Mouse (Mus musculus): ENCODE data around the gene Ciao2b. TPM values are rescaled to one million over a fixed set of nuclear protein-coding genes. Genes with fewer than 3 reads are reported as not detected.

Gene Ciao2b
- polyA plus RNA-seq, 1 experiment from 2014 or later = 98.6 TPM

GRCm38 (mm10) chr8:104609222-104609621 lies 32.5 kb downstream of the Ciao2b start:
- WGBS = 73% methylated on average over 8 of the region's 8 CpGs
- Histone ChIP-seq H3K36me3 (replicated peaks) (no peaks in the 10 kb centered on the region), H3K4me3 (no peak overlapping the region), H3K9me3 (no peaks in the 10 kb centered on the region), H3K27ac (replicated peaks) (no peak overlapping the region), H3K4me1 (peaks cover 9% of the 10 kb centered on the region; the same call in 1 of the 2 replicates), H3K27me3 (replicated peaks; ENCODE audit: low read depth, poor library complexity, severe bottlenecking) (no peaks in the 10 kb centered on the region; the same call in 1 of the 2 replicates)
- no peak for DNase-seq (ENCODE audit: low spot score)

- Histone ChIP-seq H3K4me3 (no peak overlapping the region), H3K9me3 (no peaks in the 10 kb centered on the region), H3K36me3 (replicated peaks) (no peaks in the 10 kb centered on the region), H3K27me3 (replicated peaks; ENCODE audit: low read depth, poor library complexity, severe bottlenecking) (no peaks in the 10 kb centered on the region; the same call in 1 of the 2 replicates), H3K27ac (replicated peaks) (no peak overlapping the region), H3K4me1 (peaks cover 12% of the 10 kb centered on the region)
- no peak for DNase-seq (ENCODE audit: low spot score)
- 86% methylated on average over 2 of the region's 2 CpGs for WGBS
Measured at GRCm38 (mm10) chr8:104607944-104608343, 33.8 kb downstream of the Ciao2b start.

GRCm38 (mm10) chr8:104606329-104606728 lies 35.4 kb downstream of the Ciao2b start:
- no peak overlapping the region for H3K27ac ChIP-seq (replicated peaks)
- H3K36me3 ChIP-seq (replicated peaks) = no peaks in the 10 kb centered on the region
- H3K4me3 ChIP-seq = no peak overlapping the region
- peaks cover 2% of the 10 kb centered on the region for H3K27me3 ChIP-seq (replicated peaks; ENCODE audit: low read depth, poor library complexity, severe bottlenecking)
- DNase-seq (ENCODE audit: low spot score) = peak; percentile 16
- peaks cover 27% of the 10 kb centered on the region for H3K4me1 ChIP-seq
- no peaks in the 10 kb centered on the region for H3K9me3 ChIP-seq
- 53% methylated on average over 6 of the region's 6 CpGs for WGBS

- Histone ChIP-seq H3K4me3 (no peak overlapping the region), H3K36me3 (replicated peaks) (no peaks in the 10 kb centered on the region), H3K4me1 (peaks cover 27% of the 10 kb centered on the region), H3K9me3 (no peaks in the 10 kb centered on the region), H3K27ac (replicated peaks) (no peak overlapping the region), H3K27me3 (replicated peaks; ENCODE audit: low read depth, poor library complexity, severe bottlenecking) (peaks cover 5% of the 10 kb centered on the region)
- 76% methylated on average over 4 of the region's 4 CpGs for WGBS
- DNase-seq (ENCODE audit: low spot score) = no peak
Measured at GRCm38 (mm10) chr8:104603245-104603593, 38.5 kb downstream of the Ciao2b start.

- peak; percentile 90 for DNase-seq (ENCODE audit: low spot score)
- WGBS = 20% methylated on average over 21 of the region's 21 CpGs
- Histone ChIP-seq H3K4me3 (peak overlapping the region; percentile 45), H3K9me3 (no peaks in the 10 kb centered on the region), H3K27me3 (replicated peaks; ENCODE audit: low read depth, poor library complexity, severe bottlenecking) (peaks cover 5% of the 10 kb centered on the region), H3K36me3 (replicated peaks) (peaks cover 3% of the 10 kb centered on the region; the same call in 1 of the 2 replicates), H3K27ac (replicated peaks) (no peak overlapping the region), H3K4me1 (peaks cover 27% of the 10 kb centered on the region)
Measured at GRCm38 (mm10) chr8:104602468-104603244, 39.1 kb downstream of the Ciao2b start.

GRCm38 (mm10) chr8:104601941-104602371 lies 39.8 kb downstream of the Ciao2b start:
- DNase-seq (ENCODE audit: low spot score) = peak; percentile 52
- Histone ChIP-seq H3K9me3 (no peaks in the 10 kb centered on the region), H3K4me3 (peak overlapping the region; percentile 45), H3K27ac (replicated peaks) (no peak overlapping the region), H3K27me3 (replicated peaks; ENCODE audit: low read depth, poor library complexity, severe bottlenecking) (peaks cover 5% of the 10 kb centered on the region), H3K36me3 (replicated peaks) (peaks cover 5% of the 10 kb centered on the region; the same call in 1 of the 2 replicates), H3K4me1 (peaks cover 27% of the 10 kb centered on the region)
- WGBS = under 1% methylated on average over 12 of the region's 12 CpGs

- peak overlapping the region; percentile 45 for H3K4me3 ChIP-seq
- peaks cover 11% of the 10 kb centered on the region for H3K36me3 ChIP-seq (replicated peaks)
- DNase-seq (ENCODE audit: low spot score) = no peak
- 26% methylated on average over 7 of the region's 7 CpGs for WGBS
- H3K27me3 ChIP-seq (replicated peaks; ENCODE audit: low read depth, poor library complexity, severe bottlenecking) = peaks cover 5% of the 10 kb centered on the region
- H3K27ac ChIP-seq (replicated peaks) = peak overlapping the region; percentile 66
- peaks cover 23% of the 10 kb centered on the region for H3K4me1 ChIP-seq
- no peaks in the 10 kb centered on the region for H3K9me3 ChIP-seq
Measured at GRCm38 (mm10) chr8:104601386-104601785, 40.4 kb downstream of the Ciao2b start.

- Histone ChIP-seq H3K4me1 (peaks cover 20% of the 10 kb centered on the region), H3K27ac (replicated peaks) (no peak overlapping the region), H3K27me3 (replicated peaks; ENCODE audit: low read depth, poor library complexity, severe bottlenecking) (peaks cover 5% of the 10 kb centered on the region), H3K9me3 (no peaks in the 10 kb centered on the region), H3K36me3 (replicated peaks) (peaks cover 40% of the 10 kb centered on the region), H3K4me3 (no peak overlapping the region)
- 74% methylated on average over 6 of the region's 6 CpGs for WGBS
- DNase-seq (ENCODE audit: low spot score) = no peak
Measured at GRCm38 (mm10) chr8:104598496-104598895, 43.3 kb downstream of the Ciao2b start.

GRCm38 (mm10) chr8:104597656-104598055 lies 44.1 kb downstream of the Ciao2b start:
- Histone ChIP-seq H3K36me3 (replicated peaks) (peaks cover 43% of the 10 kb centered on the region), H3K4me1 (peaks cover 15% of the 10 kb centered on the region), H3K4me3 (no peak overlapping the region), H3K9me3 (no peaks in the 10 kb centered on the region), H3K27me3 (replicated peaks; ENCODE audit: low read depth, poor library complexity, severe bottlenecking) (peaks cover 5% of the 10 kb centered on the region), H3K27ac (replicated peaks) (no peak overlapping the region)
- 86% methylated on average over 6 of the region's 6 CpGs for WGBS
- no peak for DNase-seq (ENCODE audit: low spot score)

- 88% methylated on average over 21 of the region's 21 CpGs for WGBS
- H3K4me3 ChIP-seq = no peak overlapping the region
- peaks cover 14% of the 10 kb centered on the region for H3K4me1 ChIP-seq
- no peaks in the 10 kb centered on the region for H3K9me3 ChIP-seq
- H3K36me3 ChIP-seq (replicated peaks) = peaks cover 43% of the 10 kb centered on the region
- H3K27me3 ChIP-seq (replicated peaks; ENCODE audit: low read depth, poor library complexity, severe bottlenecking) = no peaks in the 10 kb centered on the region
- no peak for DNase-seq (ENCODE audit: low spot score)
- H3K27ac ChIP-seq (replicated peaks) = no peak overlapping the region
Measured at GRCm38 (mm10) chr8:104595773-104596536, 45.8 kb downstream of the Ciao2b start.

- Histone ChIP-seq H3K27ac (replicated peaks) (no peak overlapping the region), H3K36me3 (replicated peaks) (peaks cover 43% of the 10 kb centered on the region), H3K9me3 (no peaks in the 10 kb centered on the region), H3K4me3 (no peak overlapping the region), H3K4me1 (peaks cover 18% of the 10 kb centered on the region), H3K27me3 (replicated peaks; ENCODE audit: low read depth, poor library complexity, severe bottlenecking) (no peaks in the 10 kb centered on the region)
- no peak for DNase-seq (ENCODE audit: low spot score)
- 94% methylated on average over 19 of the region's 19 CpGs for WGBS
Measured at GRCm38 (mm10) chr8:104594611-104595362, 47.0 kb downstream of the Ciao2b start.
